Mouse (Mus musculus) spleen, postnatal 4 days (tissue): ENCODE measurements around the gene Xbp1.
"Not testable (repeated sequence)": the region's sequence is repeated elsewhere in the genome, so short reads cannot be mapped to it uniquely, and the experiment has no call there.

ENCODE experiments used
- DNase-seq, 2 experiments: peaks; one replicate each; pipeline ENCODE4 v3.0.0; 2022; ENCODE audit warnings: low spot score in 2 of 2

Gene Xbp1

GRCm38 (mm10) chr11:5502351-5503051 is 18.0 kb upstream of the Xbp1 start:
- no peak for DNase-seq

- no peak for DNase-seq
Observed at GRCm38 (mm10) chr11:5505856-5506575, 14.4 kb upstream of the Xbp1 start.

GRCm38 (mm10) chr11:5509215-5510098 is 11.0 kb upstream of the Xbp1 start:
- no peak for DNase-seq

GRCm38 (mm10) chr11:5510099-5510391 is 10.4 kb upstream of the Xbp1 start:
- DNase-seq: no peak

GRCm38 (mm10) chr11:5510686-5511085 is 9.8 kb upstream of the Xbp1 start:
- not testable (repeated sequence) for DNase-seq

- no peak for DNase-seq
Observed at GRCm38 (mm10) chr11:5512099-5512725, 8.2 kb upstream of the Xbp1 start.

- no peak for DNase-seq
Observed at GRCm38 (mm10) chr11:5512961-5513360, 7.5 kb upstream of the Xbp1 start.

- no peak for DNase-seq
Observed at GRCm38 (mm10) chr11:5514091-5514490, 6.4 kb upstream of the Xbp1 start.

- no peak for DNase-seq
Observed at GRCm38 (mm10) chr11:5515196-5515595, 5.3 kb upstream of the Xbp1 start.

- no peak for DNase-seq
Observed at GRCm38 (mm10) chr11:5515655-5516054, 4.8 kb upstream of the Xbp1 start.

- no peak for DNase-seq
Observed at GRCm38 (mm10) chr11:5516151-5516550, 4.3 kb upstream of the Xbp1 start.

- no peak for DNase-seq
Observed at GRCm38 (mm10) chr11:5516617-5517016, 3.8 kb upstream of the Xbp1 start.

- DNase-seq: no peak
Observed at GRCm38 (mm10) chr11:5517346-5517745, 3.1 kb upstream of the Xbp1 start.

GRCm38 (mm10) chr11:5519681-5520080 is 778 bp upstream of the Xbp1 start:
- no peak for DNase-seq

- DNase-seq: peak in 1 of 2 experiments; percentile 46
Observed at GRCm38 (mm10) chr11:5521266-5521515, 732 bp downstream of the Xbp1 start.

- peak; percentile 67 to 79 for DNase-seq
Observed at GRCm38 (mm10) chr11:5521516-5522291, 1.2 kb downstream of the Xbp1 start.

GRCm38 (mm10) chr11:5522798-5523415 is 2.4 kb downstream of the Xbp1 start:
- no peak for DNase-seq

- no peak for DNase-seq
Observed at GRCm38 (mm10) chr11:5525418-5525817, 5.0 kb downstream of the Xbp1 start.

GRCm38 (mm10) chr11:5526573-5527439 is 6.3 kb downstream of the Xbp1 start:
- DNase-seq: no peak

- no peak for DNase-seq
Observed at GRCm38 (mm10) chr11:5527865-5528523, 7.5 kb downstream of the Xbp1 start.
